In genomic region chr14:66475026-66475425, GRCm38 (mm10) we compare ENCODE assay signal across 14 mouse cellular contexts.
DNase-seq lines count a peak whose midpoint lies in the region; TF ChIP-seq lines count a peak whose summit lies in the region.
"Had no signal": no experiment of that assay in that cellular context is flagged by ENCODE, and none has a peak within 500 bp of the region (broad histone marks: within the 10 kb centered on the region; RNA-seq: fewer than 3 reads in every experiment).

No protein-coding gene starts in this region.

- TF ChIP-seq CTCF in left cerebral cortex, adult 2 months (IDR thresholded peaks at IDR 0.05), result peak; percentile 48

- H3K27ac ChIP-seq in left cerebral cortex, adult 2 months, result no peak overlapping the region
- H3K27ac ChIP-seq: heart, embryonic 10.5 days; hindbrain, embryonic 14.5 days; midbrain, embryonic 15.5 days had no signal

- no peak overlapping the region for H3K4me3 ChIP-seq in left cerebral cortex, adult 2 months
- H3K4me3 ChIP-seq: heart, embryonic 10.5 days; midbrain, embryonic 15.5 days had no signal

- DNase-seq in cerebellum, postnatal 10 days, result peak; percentile 25 to 26
- DNase-seq in cerebellum, adult 11-12 months, result no peak
- no peak for DNase-seq in left cerebral cortex, adult 2 months (ENCODE audit: extremely low spot score in 1 of 2, low spot score in 2 of 2)
- DNase-seq in left cerebral cortex, postnatal 25 days (ENCODE audit: low spot score in 2 of 2), result no peak
- peak; percentile 61 for DNase-seq in R1 (ENCODE audit: low read depth, low spot score)
- peak; percentile 75 for DNase-seq in lung, postnatal 10 days
- DNase-seq in spleen, postnatal 36 days (ENCODE audit: low spot score in 2 of 2), result no peak
- no peak for DNase-seq in left cerebral cortex, adult 18-20 months (ENCODE audit: low spot score in 2 of 2)
- DNase-seq: cerebellum, adult 9-10 months; layer of hippocampus, postnatal 36 days; thymus, postnatal 4 days had no signal

- intact Hi-C loops in left cerebral cortex, adult 2 months (cut with DNase I), result no loop called here
- intact Hi-C loops in left cerebral cortex, postnatal 25 days (cut with DNase I), result no loop called here

Comparison
In these comparisons a context has a peak if more than half of its experiments do, and no peak if none do; other contexts are left out.
1. DNase-seq: peak in cerebellum, postnatal 10 days (2 of 2), R1 (single experiment) and lung, postnatal 10 days (single experiment); none in cerebellum, adult 11-12 months (single experiment), left cerebral cortex, adult 2 months (0 of 2), left cerebral cortex, postnatal 25 days (0 of 2), spleen, postnatal 36 days (0 of 2) and left cerebral cortex, adult 18-20 months (0 of 2).